Mouse (Mus musculus): Measurements from ENCODE around the gene 1500011B03Rik.
"Not testable (repeated sequence)": the region's sequence is repeated elsewhere in the genome, so short reads cannot be mapped to it uniquely, and the experiment has no call there.

1500011B03Rik gene

DNA sequence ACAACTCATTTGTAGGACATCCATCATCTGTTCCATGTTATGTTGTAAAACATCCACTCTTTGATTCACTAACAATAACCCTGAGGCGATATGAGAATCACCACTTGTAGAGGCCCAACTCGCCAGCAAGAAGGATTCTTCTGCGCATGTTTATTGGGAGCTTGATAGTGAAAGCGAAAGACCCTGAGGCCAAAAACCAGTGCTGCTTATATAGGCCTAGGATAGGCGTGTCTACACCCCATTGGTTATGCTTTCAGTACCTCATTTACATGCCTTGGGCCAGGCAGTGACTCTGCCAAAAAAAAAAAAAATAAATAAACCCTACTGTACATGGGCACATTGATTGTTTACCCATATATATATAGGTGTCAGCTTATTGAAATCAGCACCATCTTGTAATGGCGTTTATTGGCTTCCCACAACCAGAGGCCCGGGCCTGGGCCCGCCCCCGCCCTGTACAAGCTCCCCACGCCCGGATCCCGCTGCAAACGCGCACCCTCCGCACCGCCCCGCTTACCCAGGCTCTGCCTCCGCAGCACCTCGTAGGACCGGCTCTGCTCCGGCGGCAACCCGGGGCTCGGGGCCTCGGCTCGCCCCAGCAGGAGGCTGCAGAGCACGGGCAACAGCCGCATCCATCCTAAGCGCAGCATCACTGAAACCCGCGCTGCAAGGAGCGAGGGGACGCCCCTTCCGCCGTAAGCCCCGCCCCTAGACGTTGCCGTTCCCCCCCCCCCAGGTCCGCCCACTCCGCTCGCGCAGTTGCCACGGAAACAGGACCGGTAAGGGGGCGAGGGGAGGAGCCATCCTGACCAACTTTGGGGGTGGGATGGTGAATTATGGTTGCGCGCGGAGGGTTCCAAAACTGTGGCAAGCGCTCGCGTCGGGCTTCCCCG lies at the start of gene 1500011B03Rik:
1500011B03Rik (minus strand) TSS at position 673 of the 893 bp plus-strand sequence.
- DNase-seq (ENCODE audit: low read depth), result peak; percentile 62

DNA sequence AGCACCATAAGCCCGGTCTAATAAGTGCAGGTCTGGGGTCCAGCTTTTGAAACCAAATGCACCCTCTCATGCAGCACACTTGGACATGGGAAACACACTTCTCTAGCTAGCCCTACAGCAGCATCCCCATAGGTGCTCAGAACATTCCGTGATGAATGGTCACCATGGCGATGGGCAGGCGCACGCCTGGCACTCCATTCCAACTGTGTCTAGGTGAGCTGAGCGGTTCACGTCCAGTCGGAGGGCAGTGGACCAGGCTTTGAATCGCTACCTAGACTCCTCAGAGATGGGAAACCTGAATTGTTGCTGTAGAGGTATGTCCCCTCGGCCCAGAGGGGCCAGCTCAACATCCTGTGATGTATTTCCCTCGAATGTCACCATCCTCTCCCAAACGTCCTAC lies 42.0 kb upstream of the 1500011B03Rik start:
- no peak for DNase-seq (ENCODE audit: low read depth)

- no peak for DNase-seq (ENCODE audit: low read depth)
Measured at GRCm38 (mm10) chr5:114864813-114865212, 41.5 kb upstream of the 1500011B03Rik start.

GRCm38 (mm10) chr5:114861730-114862129 lies 38.5 kb upstream of the 1500011B03Rik start:
- DNase-seq (ENCODE audit: low read depth), result no peak

- DNase-seq (ENCODE audit: low read depth), result peak; percentile 53
Measured at GRCm38 (mm10) chr5:114859253-114859652, 36.0 kb upstream of the 1500011B03Rik start.

GRCm38 (mm10) chr5:114858582-114858981 lies 35.3 kb upstream of the 1500011B03Rik start, which contains the start of gene Gm9936:
Gene Gm9936, minus strand, starts transcription at chr5:114858682.
- no peak for DNase-seq (ENCODE audit: low read depth)

- DNase-seq (ENCODE audit: low read depth), result not testable (repeated sequence)
Measured at GRCm38 (mm10) chr5:114853364-114853763, 30.1 kb upstream of the 1500011B03Rik start, which contains the start of gene 4930519G04Rik. Gene 4930519G04Rik, plus strand, starts transcription at chr5:114853664.

DNA sequence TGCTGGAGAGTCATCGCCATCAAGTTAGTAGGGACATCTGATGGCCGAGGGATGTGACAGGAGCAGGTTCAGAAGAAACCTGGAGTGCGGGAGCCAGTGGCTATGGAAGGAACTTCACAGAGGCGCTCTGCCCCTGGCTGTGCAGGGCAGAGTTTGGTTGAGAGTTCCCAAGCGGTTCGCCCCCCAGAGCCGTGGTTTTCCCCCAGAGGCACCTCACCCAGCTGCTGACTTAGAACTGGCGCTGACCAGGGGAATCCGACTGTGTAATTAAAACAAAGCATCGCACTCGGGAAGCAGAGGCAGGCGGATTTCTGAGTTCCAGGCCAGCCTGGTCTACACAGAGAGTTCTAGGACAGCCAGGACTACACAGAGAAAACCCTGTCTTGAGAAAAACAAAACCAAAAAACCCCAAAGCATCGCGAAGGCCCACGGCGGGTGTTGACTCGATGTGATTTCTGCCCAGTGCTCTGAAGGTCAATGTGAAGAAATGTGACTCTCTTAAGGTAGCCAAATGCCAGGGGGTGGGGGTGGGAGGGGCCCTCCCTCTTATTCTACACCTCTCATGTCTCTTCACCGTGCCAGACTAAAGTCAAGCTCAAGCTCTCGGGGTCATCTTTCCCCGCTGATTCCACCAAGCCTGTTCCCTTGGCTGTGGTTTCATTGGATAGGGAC lies 28.4 kb upstream of the 1500011B03Rik start:
- DNase-seq (ENCODE audit: low read depth), result no peak

DNA sequence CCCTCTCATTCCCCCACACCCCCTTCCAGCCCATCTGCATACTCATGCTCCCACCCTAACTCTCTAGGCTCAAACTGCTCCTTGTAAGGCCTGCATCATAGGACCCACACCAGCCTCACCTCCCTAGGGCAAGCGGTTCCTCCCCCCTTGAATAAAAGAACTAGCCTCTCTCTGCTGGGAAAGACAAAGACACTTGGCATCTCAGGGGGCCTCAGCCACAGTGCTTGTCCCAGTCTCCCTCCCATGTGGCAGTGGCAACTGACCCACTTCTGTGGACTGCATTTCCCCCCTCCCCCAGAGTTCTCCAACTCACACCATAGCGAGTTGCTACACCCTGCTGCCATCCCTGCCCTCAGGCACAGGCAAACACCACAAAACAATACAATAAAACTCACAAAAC lies 21.1 kb upstream of the 1500011B03Rik start:
- DNase-seq (ENCODE audit: low read depth), result not testable (repeated sequence)

GRCm38 (mm10) chr5:114842674-114843073 lies 19.4 kb upstream of the 1500011B03Rik start:
- no peak for DNase-seq (ENCODE audit: low read depth)

- DNase-seq (ENCODE audit: low read depth), result not testable (repeated sequence)
Measured at GRCm38 (mm10) chr5:114842155-114842554, 18.9 kb upstream of the 1500011B03Rik start.

- DNase-seq (ENCODE audit: low read depth), result not testable (repeated sequence)
Measured at GRCm38 (mm10) chr5:114840481-114840880, 17.2 kb upstream of the 1500011B03Rik start.

GRCm38 (mm10) chr5:114836886-114837285 lies 13.6 kb upstream of the 1500011B03Rik start:
- DNase-seq (ENCODE audit: low read depth), result no peak

DNA sequence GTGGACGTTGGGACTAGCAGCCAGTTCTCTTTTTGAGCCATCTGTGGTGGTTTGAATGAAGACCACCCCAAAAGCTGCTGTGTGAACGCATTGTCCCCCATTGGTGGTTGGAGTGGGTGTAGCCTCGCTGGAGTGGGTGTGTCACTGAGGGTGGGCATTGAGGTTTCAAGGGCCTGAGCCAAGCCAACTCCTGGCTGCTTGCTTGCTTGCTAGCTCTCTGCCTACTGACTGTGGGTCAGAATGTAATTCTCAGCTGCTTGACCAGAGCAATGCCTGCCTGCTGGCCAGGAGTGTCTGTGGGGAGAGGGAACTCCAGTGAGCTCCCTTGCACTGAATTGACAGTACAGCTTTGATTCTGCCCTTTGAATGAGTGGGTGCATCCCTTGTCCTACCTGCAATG lies 6.5 kb upstream of the 1500011B03Rik start:
- no peak for DNase-seq (ENCODE audit: low read depth)

GRCm38 (mm10) chr5:114827427-114827826 lies 4.2 kb upstream of the 1500011B03Rik start:
- no peak for DNase-seq (ENCODE audit: low read depth)

DNA sequence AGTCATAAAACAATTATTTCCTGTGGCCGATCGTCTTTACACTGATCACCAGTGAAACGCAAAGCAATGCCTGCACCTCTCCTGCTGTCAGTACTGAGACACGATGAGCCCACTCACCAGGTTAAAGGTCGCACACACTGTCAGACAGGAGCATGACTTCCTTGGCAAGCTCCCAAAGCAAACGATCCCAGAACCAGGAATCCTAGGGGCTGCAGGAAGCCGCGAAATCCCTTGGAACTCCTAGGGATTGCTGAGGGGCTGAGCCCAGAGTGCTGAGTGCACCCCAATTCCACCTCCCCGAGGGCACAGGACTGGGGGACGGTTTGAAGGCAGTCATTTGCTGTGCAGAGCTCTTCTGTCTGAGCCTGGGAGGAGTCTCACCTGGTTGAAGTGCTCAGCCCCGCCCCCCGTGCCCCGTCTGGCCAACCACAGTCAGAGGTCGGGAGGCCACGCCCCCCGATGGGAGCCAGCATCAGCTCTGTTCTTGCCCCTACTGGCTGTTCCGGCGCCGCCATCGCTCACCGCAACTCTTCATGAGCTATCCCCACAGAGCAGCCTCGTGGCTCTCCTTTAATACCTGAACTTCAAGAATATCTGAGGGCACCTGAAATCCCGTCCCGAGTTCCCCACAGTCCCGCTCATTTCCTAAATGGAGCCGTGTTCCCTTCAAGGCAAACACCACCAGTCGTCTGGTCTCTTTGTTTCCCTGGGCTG lies 2.9 kb upstream of the 1500011B03Rik start:
- DNase-seq (ENCODE audit: low read depth), result peak; percentile 84

DNA sequence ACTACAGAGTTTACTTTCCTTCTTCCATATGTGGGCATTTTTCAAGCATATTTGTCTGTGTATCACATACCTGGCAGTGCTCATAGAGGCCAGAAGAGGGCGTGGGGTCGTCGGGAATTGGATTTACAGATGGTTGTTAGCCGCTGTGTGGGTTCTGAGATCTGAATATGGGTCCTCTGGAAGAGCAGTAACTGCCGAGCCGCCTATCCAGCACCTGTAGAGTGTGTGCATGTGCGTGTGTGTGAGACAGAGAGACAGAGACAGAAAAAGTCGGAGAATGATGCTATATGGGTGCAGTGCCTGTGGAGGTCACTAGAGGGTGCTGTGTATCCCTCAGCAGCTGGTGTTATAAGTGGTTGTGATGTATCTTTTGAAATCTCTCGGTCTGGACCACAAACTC lies 929 bp upstream of the 1500011B03Rik start:
- DNase-seq (ENCODE audit: low read depth), result peak; percentile 68

DNA sequence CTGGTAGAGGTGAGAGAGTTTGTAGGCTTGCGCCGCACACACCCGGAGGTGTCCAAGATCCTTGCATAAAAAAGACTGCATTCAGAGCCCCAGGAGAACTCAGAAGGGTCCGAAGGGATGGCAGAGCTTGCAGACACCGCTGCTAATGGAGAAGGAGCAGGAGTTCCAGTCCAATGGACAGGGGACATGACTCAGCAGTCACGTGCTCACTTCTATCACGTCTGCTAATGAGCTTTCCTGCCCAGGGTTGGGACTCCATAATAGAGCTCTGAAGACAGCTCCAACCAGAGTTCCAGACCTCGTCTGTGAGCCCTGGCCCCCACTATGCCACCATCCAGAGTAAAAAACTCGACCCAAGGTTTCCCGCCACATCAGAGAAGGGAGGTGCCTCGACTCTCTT lies 5.1 kb downstream of the 1500011B03Rik start:
- no peak for DNase-seq (ENCODE audit: low read depth)

GRCm38 (mm10) chr5:114816599-114816998 lies 6.7 kb downstream of the 1500011B03Rik start:
- DNase-seq (ENCODE audit: low read depth), result no peak

DNA sequence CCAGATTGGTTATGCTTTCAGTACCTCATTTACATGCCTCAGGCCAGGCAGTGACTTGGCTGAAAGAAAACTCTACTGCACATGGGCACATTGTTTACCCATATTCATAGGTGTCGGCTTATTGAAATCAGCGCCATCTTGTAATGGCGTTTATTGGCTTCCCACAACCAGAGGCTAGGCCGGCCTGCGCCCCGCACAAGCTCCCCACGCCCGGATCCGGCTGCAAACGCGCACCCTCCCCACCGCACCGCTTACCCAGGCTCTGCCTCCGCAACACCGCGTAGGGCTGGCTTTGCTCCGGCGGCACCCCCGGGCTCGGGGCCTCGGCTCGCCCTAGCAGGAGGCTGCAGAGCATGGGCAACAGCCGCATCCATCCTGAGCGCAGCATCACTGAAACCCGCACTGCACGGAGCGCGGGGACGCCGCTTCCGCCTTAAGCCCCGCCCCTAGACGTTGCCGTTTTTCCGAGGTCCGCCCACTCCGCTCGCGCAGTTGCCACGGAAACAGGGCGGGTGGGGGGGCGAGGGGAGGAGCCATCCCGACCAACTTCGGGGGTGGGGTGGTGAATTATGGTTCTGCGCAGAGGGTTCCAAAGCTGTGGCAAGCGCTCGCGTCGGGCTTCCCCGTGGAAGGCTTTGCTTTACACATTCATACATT lies 9.6 kb downstream of the 1500011B03Rik start:
- peak; percentile 67 for DNase-seq (ENCODE audit: low read depth)

DNA sequence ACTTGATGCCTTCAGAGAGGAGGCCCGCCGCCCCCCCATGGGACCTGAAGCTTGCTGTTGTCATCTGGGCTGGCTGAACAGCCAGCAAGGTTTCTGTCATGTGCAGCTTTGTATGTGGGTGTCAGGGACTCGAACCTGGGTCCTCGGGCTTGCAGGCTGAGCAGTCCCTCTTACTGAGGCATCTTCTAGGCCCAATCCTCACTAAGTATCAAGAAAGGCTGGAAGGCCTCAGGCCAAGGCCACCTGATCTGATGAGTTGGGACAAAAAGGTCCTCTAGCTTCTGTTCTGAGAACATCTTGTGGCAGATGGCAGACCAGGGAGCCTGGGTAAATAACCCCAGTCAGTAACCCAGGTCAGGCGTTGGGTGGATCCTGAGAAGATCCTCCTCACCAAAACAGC lies 13.4 kb downstream of the 1500011B03Rik start:
- no peak for DNase-seq (ENCODE audit: low read depth)

Data from c-Kit-positive CD71-negative TER-119-negative erythroid progenitor cells, embryonic 14.5 days (primary cell).